Mouse (Mus musculus) megakaryocyte-erythroid progenitor cell, adult 5-6 weeks (primary cell): ENCODE results near the gene Vmn1r225. TPM values are rescaled to one million over a fixed set of nuclear protein-coding genes. Genes with fewer than 3 reads are reported as not detected.
"Not testable (repeated sequence)": the region's sequence is repeated elsewhere in the genome, so short reads cannot be mapped to it uniquely, and the experiment has no call there.

Experiments used
- ATAC-seq: replicated peaks from 2 replicates; pipeline ENCODE4 v1.8.0; 2016; ENCODE audit warnings: mild to moderate bottlenecking, inconsistent platforms; ENCODE audit not compliant: severe bottlenecking, poor library complexity, low FRiP score, low TSS enrichment
- total RNA-seq, 2 experiments: library from RNA; stranded (forward) in 1 of 2; stranded (reverse) in 1 of 2; fragments of 200-1000, 215-1000 nt in 1 of 2; fragments of >200 nt in 1 of 2; fragmentation: Nextera tagmentation in 1 of 2; gene quantifications; 2 replicates each; pipeline ENCODE4 v1.2.3; 2014 to 2017

Vmn1r225 gene
- total RNA-seq (2014; fragmentation: Nextera tagmentation) (not detected in 2 replicates), total RNA-seq (2017) (not detected in 2 replicates)

DNA sequence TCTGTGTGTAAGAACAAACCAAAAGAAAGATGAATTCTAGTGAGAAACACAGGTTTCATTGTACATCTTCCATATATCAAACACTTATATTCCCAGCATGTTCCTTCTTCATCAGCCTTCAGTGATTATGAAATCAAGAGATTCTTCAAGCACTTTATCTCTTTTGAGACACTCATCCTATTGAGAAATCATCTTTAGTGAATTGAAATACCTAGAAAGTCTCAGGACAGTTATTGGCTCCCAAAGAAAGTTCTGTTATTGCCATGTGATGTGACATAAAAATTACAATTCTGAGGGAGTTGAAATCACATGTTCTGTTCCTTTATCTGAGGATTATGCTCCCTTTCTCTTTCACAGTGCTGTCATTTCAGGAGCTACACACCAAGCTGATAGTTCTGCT, at the start of gene Vmn1r225:
TSS of gene Vmn1r225 (plus strand) at position 301 of the 400 bp plus-strand sequence.
- ATAC-seq, result no peak

DNA sequence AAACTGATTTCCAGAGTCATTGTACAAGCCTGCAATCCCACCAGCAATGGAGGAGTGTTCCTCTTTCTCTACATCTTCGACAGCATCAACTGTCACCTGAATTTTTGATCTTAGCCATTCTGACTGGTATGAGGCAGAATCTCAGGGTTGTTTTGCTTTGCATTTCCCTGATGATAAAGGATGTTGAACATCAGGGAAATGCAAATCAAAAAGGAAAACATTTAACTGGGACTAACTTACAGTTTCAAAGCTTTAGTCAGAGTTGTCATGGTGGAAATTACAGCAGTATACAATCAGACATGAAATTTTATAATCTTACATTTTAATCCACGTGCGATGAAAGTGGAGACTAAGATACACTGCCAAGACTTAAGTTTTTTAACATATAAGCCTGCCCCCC, 24.6 kb upstream of the Vmn1r225 start:
- ATAC-seq, result no peak

DNA sequence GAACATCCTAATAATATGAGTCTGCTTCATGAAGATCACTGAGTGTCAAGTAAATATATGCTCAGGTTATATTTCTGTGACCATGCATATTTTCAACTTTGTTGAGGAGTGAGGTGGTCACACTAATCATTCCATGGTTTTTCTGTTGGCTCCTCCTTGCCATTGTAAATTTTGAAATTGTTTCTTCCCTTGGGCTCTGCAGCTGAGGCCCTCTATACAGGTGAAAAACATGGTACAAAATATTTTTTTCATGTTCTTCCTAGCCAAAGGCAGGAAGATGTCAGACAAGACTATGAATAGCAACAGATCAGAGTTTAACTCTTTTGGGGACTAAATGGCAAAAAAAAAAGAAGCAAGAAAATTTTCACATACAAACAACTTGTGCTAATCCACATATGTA, 16.7 kb upstream of the Vmn1r225 start, which contains the start of gene Vmn2r108:
TSS of gene Vmn2r108 (minus strand) at position 101 of the 400 bp plus-strand sequence.
- no peak for ATAC-seq

- ATAC-seq, result not testable (repeated sequence)
Observed at GRCm38 (mm10) chr17:20508247-20508646, 10.3 kb downstream of the Vmn1r225 start.

Other genes starting within 250 kb of the Vmn1r225 start
- not detected in 2 replicates for gene Vmn2r106, start 212.6 kb upstream of the Vmn1r225 start, total RNA-seq (2014; fragmentation: Nextera tagmentation)
- gene Vmn2r106, start 212.6 kb upstream of the Vmn1r225 start, total RNA-seq (2017), result not detected in 2 replicates
- gene Vmn2r107, start 152.9 kb upstream of the Vmn1r225 start, total RNA-seq (2014; fragmentation: Nextera tagmentation), result not detected in 2 replicates
- not detected in 2 replicates for gene Vmn2r107, start 152.9 kb upstream of the Vmn1r225 start, total RNA-seq (2017)
- gene Vmn1r224, start 84.0 kb upstream of the Vmn1r225 start, total RNA-seq (2014; fragmentation: Nextera tagmentation), result not detected in 2 replicates
- not detected in 2 replicates for gene Vmn1r224, start 84.0 kb upstream of the Vmn1r225 start, total RNA-seq (2017)
- gene Vmn2r108, start 16.8 kb upstream of the Vmn1r225 start, total RNA-seq (2014; fragmentation: Nextera tagmentation), result not detected in 2 replicates
- gene Vmn2r108, start 16.8 kb upstream of the Vmn1r225 start, total RNA-seq (2017), result not detected in 2 replicates
- not detected in 2 replicates for gene Vmn2r109, start 66.6 kb downstream of the Vmn1r225 start, total RNA-seq (2014; fragmentation: Nextera tagmentation)
- not detected in 2 replicates for gene Vmn2r109, start 66.6 kb downstream of the Vmn1r225 start, total RNA-seq (2017)
- not detected in 2 replicates for gene Vmn2r110, start 98.3 kb downstream of the Vmn1r225 start, total RNA-seq (2014; fragmentation: Nextera tagmentation)
- under 0.01 TPM in 1 of 2 replicates, not detected in the other for gene Vmn2r110, start 98.3 kb downstream of the Vmn1r225 start, total RNA-seq (2017)
- not detected in 2 replicates for gene Fpr-rs3, start 126.7 kb downstream of the Vmn1r225 start, total RNA-seq (2014; fragmentation: Nextera tagmentation)
- gene Fpr-rs3, start 126.7 kb downstream of the Vmn1r225 start, total RNA-seq (2017), result not detected in 2 replicates
- gene Vmn1r226, start 184.7 kb downstream of the Vmn1r225 start, total RNA-seq (2014; fragmentation: Nextera tagmentation), result not detected in 2 replicates
- not detected in 2 replicates for gene Vmn1r226, start 184.7 kb downstream of the Vmn1r225 start, total RNA-seq (2017)
- not detected in 2 replicates for gene Vmn1r227, start 231.7 kb downstream of the Vmn1r225 start, total RNA-seq (2014; fragmentation: Nextera tagmentation)
- gene Vmn1r227, start 231.7 kb downstream of the Vmn1r225 start, total RNA-seq (2017), result not detected in 2 replicates